Mouse (Mus musculus) heart, postnatal 0 days (tissue): ENCODE measurements at regions not wholly inside any gene's neighbourhood (a gene's known extent, or its start where the extent isn't known, plus 50 kb on each side); places are given as distances from the start of the nearest gene placed in this dataset.

ENCODE experiments used
- CTCF ChIP-seq: IDR thresholded peaks from 2 replicates; pipeline ENCODE4 v1.5.1; 2016; ENCODE audit warnings: antibody characterized with exemption, control low read depth, low read depth
- EP300 ChIP-seq: IDR thresholded peaks from 2 replicates; pipeline ENCODE4 v1.6.1; 2016; ENCODE audit warnings: antibody characterized with exemption, low read depth

GRCm38 (mm10) chr10:68904337-68904736 is 180.9 kb downstream of the Tmem26 start:
- TF ChIP-seq CTCF = no peak
- TF ChIP-seq EP300 = no peak
